Mouse (Mus musculus) frontal cortex, postnatal 14 days (tissue): Measurements from ENCODE around the gene Rpn2.
A peak's percentile ranks its signal among the peaks of the same experiment; 100 is the strongest.

ENCODE experiments used
- DNase-seq, 2 experiments: peaks; one replicate each; pipeline ENCODE4 v3.0.0; 2022; ENCODE audit warnings: low spot score in 2 of 2

The Rpn2 gene

GRCm38 (mm10) chr2:157309611-157310010 is 30.8 kb downstream of the Rpn2 start:
- DNase-seq: no peak

GRCm38 (mm10) chr2:157310963-157311637 is 32.3 kb downstream of the Rpn2 start:
- no peak for DNase-seq

- DNase-seq: no peak
Measured at GRCm38 (mm10) chr2:157313718-157314117, 34.9 kb downstream of the Rpn2 start.

GRCm38 (mm10) chr2:157314310-157314709 is 35.5 kb downstream of the Rpn2 start:
- no peak for DNase-seq

GRCm38 (mm10) chr2:157315486-157315885 is 36.7 kb downstream of the Rpn2 start:
- no peak for DNase-seq

- DNase-seq: no peak
Measured at GRCm38 (mm10) chr2:157316358-157316933, 37.6 kb downstream of the Rpn2 start.

- DNase-seq: no peak
Measured at GRCm38 (mm10) chr2:157317220-157317619, 38.4 kb downstream of the Rpn2 start.

- DNase-seq: no peak
Measured at GRCm38 (mm10) chr2:157320135-157320534, 41.3 kb downstream of the Rpn2 start.

- no peak for DNase-seq
Measured at GRCm38 (mm10) chr2:157320886-157321285, 42.1 kb downstream of the Rpn2 start.

GRCm38 (mm10) chr2:157322029-157322766 is 43.4 kb downstream of the Rpn2 start:
- no peak for DNase-seq

- no peak for DNase-seq
Measured at GRCm38 (mm10) chr2:157325238-157325637, 46.4 kb downstream of the Rpn2 start.

GRCm38 (mm10) chr2:157328106-157328505 is 49.3 kb downstream of the Rpn2 start:
- DNase-seq: no peak

- DNase-seq: no peak
Measured at GRCm38 (mm10) chr2:157328570-157328969, 49.8 kb downstream of the Rpn2 start.

GRCm38 (mm10) chr2:157332059-157332458 is 53.2 kb downstream of the Rpn2 start:
- no peak for DNase-seq

- DNase-seq: peak; percentile 45 to 58
Measured at GRCm38 (mm10) chr2:157338663-157339062, 59.8 kb downstream of the Rpn2 start.

- DNase-seq: no peak
Measured at GRCm38 (mm10) chr2:157339532-157339931, 60.7 kb downstream of the Rpn2 start.

GRCm38 (mm10) chr2:157340221-157340741 is 61.5 kb downstream of the Rpn2 start:
- peak; percentile 42 to 67 for DNase-seq

GRCm38 (mm10) chr2:157341554-157342270 is 62.9 kb downstream of the Rpn2 start:
- DNase-seq: peak; percentile 55 to 78

GRCm38 (mm10) chr2:157342328-157342926 is 63.6 kb downstream of the Rpn2 start:
- no peak for DNase-seq

- DNase-seq: no peak
Measured at GRCm38 (mm10) chr2:157343337-157343736, 64.5 kb downstream of the Rpn2 start.

- peak; percentile 39 to 51 for DNase-seq
Measured at GRCm38 (mm10) chr2:157347361-157348159, 68.7 kb downstream of the Rpn2 start, which contains the start of gene Ghrh. Ghrh (minus strand) TSS chr2:157347506.
